Mouse (Mus musculus): ENCODE data around the gene Map4. TPM values are rescaled to one million over a fixed set of nuclear protein-coding genes. Genes with fewer than 3 reads are reported as not detected.
"Not testable (repeated sequence)": the region's sequence is repeated elsewhere in the genome, so short reads cannot be mapped to it uniquely, and the experiment has no call there.

The Map4 gene
- polyA plus RNA-seq, 1 experiment from 2014 or later: 38.5 TPM

- not testable (repeated sequence) for H3K4me2 ChIP-seq (ENCODE audit: low read depth, severe bottlenecking); H3K4me3 ChIP-seq (ENCODE audit: low read depth, low read length); ATAC-seq (ENCODE audit: insufficient number of reproducible peaks, low FRiP score, low TSS enrichment, low read depth); H3K9ac ChIP-seq (ENCODE audit: low read length); H3K9me3 ChIP-seq (ENCODE audit: control insufficient read depth, low read length); H3K36me3 ChIP-seq (ENCODE audit: control insufficient read depth, insufficient read depth, low read length); H3K27ac ChIP-seq (replicated peaks; ENCODE audit: low read depth, low read length); H3K4me1 ChIP-seq (ENCODE audit: control insufficient read depth, insufficient read depth, low read length); DNase-seq (ENCODE audit: low spot score); H3K27me3 ChIP-seq (ENCODE audit: control insufficient read depth, insufficient read depth, low read length)
- 97% methylated on average over 4 of the region's 4 CpGs for WGBS
These were observed 49.0 kb downstream of the Map4 start for GRCm38 (mm10) chr9:109980223-109980622.

- ATAC-seq (ENCODE audit: insufficient number of reproducible peaks, low FRiP score, low TSS enrichment, low read depth) (peak; percentile 65; the same call in 1 of the 2 replicates), DNase-seq (ENCODE audit: low spot score) (peak; percentile 69)
- no peaks in the 10 kb centered on the region for H3K4me1 ChIP-seq (ENCODE audit: control insufficient read depth, insufficient read depth, low read length)
- H3K9ac ChIP-seq (ENCODE audit: low read length): no peak overlapping the region
- 34% methylated on average over 4 of the region's 4 CpGs for whole genome bisulfite sequencing
- H3K27me3 ChIP-seq (ENCODE audit: control insufficient read depth, insufficient read depth, low read length): no peaks in the 10 kb centered on the region
- H3K4me3 ChIP-seq (ENCODE audit: low read depth, low read length): no peak overlapping the region
- H3K27ac ChIP-seq (replicated peaks; ENCODE audit: low read depth, low read length): no peak overlapping the region
- no peaks in the 10 kb centered on the region for H3K9me3 ChIP-seq (ENCODE audit: control insufficient read depth, low read length)
- H3K36me3 ChIP-seq (ENCODE audit: control insufficient read depth, insufficient read depth, low read length): no peaks in the 10 kb centered on the region
- H3K4me2 ChIP-seq (ENCODE audit: low read depth, severe bottlenecking): no peak overlapping the region
These were observed 54.2 kb downstream of the Map4 start for GRCm38 (mm10) chr9:109985416-109985815.

DNA sequence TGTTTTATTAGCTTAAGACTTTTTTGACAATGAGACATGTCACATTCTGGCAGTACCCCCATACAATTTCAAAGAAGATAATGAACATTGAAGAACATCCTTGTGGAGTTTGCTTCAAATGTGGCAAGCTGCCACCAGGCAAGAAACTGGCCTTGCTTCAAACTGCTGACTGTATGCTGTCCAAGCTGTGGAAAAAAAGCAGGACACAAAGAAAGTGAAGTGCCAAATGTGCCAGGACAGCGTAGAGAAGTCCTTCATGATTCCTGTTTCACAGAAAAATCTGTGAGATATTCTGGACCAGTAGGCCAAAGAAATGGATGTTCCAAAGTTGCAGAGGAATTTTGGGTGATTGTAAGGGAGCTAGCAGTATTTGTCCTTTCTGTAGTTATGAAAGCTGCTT is 57.8 kb downstream of the Map4 start:
- H3K4me1 ChIP-seq (ENCODE audit: control insufficient read depth, insufficient read depth, low read length): no peaks in the 10 kb centered on the region
- no peak overlapping the region for H3K4me2 ChIP-seq (ENCODE audit: low read depth, severe bottlenecking)
- H3K9ac ChIP-seq (ENCODE audit: low read length): no peak overlapping the region
- DNase-seq (ENCODE audit: low spot score): no peak
- H3K4me3 ChIP-seq (ENCODE audit: low read depth, low read length): no peak overlapping the region
- H3K27me3 ChIP-seq (ENCODE audit: control insufficient read depth, insufficient read depth, low read length): no peaks in the 10 kb centered on the region
- H3K27ac ChIP-seq (replicated peaks; ENCODE audit: low read depth, low read length): no peak overlapping the region
- no peak for ATAC-seq (ENCODE audit: insufficient number of reproducible peaks, low FRiP score, low TSS enrichment, low read depth)
- no peaks in the 10 kb centered on the region for H3K36me3 ChIP-seq (ENCODE audit: control insufficient read depth, insufficient read depth, low read length)
- no peaks in the 10 kb centered on the region for H3K9me3 ChIP-seq (ENCODE audit: control insufficient read depth, low read length)
- 100% methylated on average over 1 of the region's 1 CpGs for whole genome bisulfite sequencing

DNA sequence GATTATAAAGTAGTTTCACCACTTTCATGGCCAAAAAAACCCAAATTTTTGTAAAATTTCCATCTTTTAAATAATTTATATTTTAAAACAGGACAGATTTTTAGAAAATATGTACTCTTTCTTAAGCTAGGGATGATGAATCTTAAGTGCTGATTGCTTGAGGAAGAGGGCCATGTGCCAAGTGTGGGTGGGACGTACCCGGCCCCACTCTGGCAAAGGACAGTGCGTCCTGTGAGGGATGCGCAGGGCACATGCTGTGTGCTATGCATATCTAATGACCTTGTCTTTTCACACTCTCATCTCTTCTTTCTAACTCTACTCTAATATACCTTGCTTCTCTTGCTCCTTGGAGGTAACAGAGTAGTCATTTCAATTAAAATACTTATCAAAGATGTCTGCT is 66.2 kb downstream of the Map4 start:
- no peak for ATAC-seq (ENCODE audit: insufficient number of reproducible peaks, low FRiP score, low TSS enrichment, low read depth)
- DNase-seq (ENCODE audit: low spot score): no peak
- Histone ChIP-seq H3K4me2 (ENCODE audit: low read depth, severe bottlenecking) (no peak overlapping the region), H3K9ac (ENCODE audit: low read length) (no peak overlapping the region), H3K36me3 (ENCODE audit: control insufficient read depth, insufficient read depth, low read length) (no peaks in the 10 kb centered on the region), H3K27ac (replicated peaks; ENCODE audit: low read depth, low read length) (no peak overlapping the region), H3K4me3 (ENCODE audit: low read depth, low read length) (no peak overlapping the region), H3K9me3 (ENCODE audit: control insufficient read depth, low read length) (no peaks in the 10 kb centered on the region), H3K27me3 (ENCODE audit: control insufficient read depth, insufficient read depth, low read length) (no peaks in the 10 kb centered on the region), H3K4me1 (ENCODE audit: control insufficient read depth, insufficient read depth, low read length) (peaks cover 2% of the 10 kb centered on the region; the same call in 1 of the 2 replicates)
- 90% methylated on average over 4 of the region's 4 CpGs for WGBS

DNA sequence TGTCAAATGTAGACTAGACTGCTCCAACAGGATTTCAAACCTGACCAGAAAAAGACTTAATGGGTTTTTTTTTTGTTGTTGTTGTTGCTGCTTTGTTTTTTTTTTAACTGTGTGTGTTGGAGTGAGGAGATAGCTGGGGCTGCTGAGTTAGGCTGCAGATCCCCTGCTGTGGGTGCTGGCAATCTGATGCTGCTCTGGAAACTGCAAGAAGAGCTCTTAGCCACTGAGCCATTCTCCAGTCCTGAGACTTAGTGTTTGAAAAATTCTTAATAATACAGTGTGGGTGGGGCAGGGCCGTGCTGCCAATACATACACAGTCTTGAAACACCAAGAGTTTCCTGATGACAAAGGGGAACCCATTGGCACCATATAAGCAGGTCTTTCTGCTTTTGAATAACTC is 70.7 kb downstream of the Map4 start:
- WGBS: 71% methylated on average over 1 of the region's 1 CpGs
- Histone ChIP-seq H3K4me3 (ENCODE audit: low read depth, low read length) (no peak overlapping the region), H3K9ac (ENCODE audit: low read length) (no peak overlapping the region), H3K36me3 (ENCODE audit: control insufficient read depth, insufficient read depth, low read length) (no peaks in the 10 kb centered on the region), H3K4me2 (ENCODE audit: low read depth, severe bottlenecking) (no peak overlapping the region), H3K4me1 (ENCODE audit: control insufficient read depth, insufficient read depth, low read length) (peaks cover 6% of the 10 kb centered on the region; the same call in 1 of the 2 replicates), H3K9me3 (ENCODE audit: control insufficient read depth, low read length) (no peaks in the 10 kb centered on the region), H3K27me3 (ENCODE audit: control insufficient read depth, insufficient read depth, low read length) (no peaks in the 10 kb centered on the region), H3K27ac (replicated peaks; ENCODE audit: low read depth, low read length) (no peak overlapping the region)
- no peak for DNase-seq (ENCODE audit: low spot score)
- no peak for ATAC-seq (ENCODE audit: insufficient number of reproducible peaks, low FRiP score, low TSS enrichment, low read depth)

GRCm38 (mm10) chr9:110002413-110002812 is 71.2 kb downstream of the Map4 start:
- no peaks in the 10 kb centered on the region for H3K36me3 ChIP-seq (ENCODE audit: control insufficient read depth, insufficient read depth, low read length)
- no peak overlapping the region for H3K27ac ChIP-seq (replicated peaks; ENCODE audit: low read depth, low read length)
- no peak overlapping the region for H3K9ac ChIP-seq (ENCODE audit: low read length)
- peaks cover 6% of the 10 kb centered on the region; the same call in 1 of the 2 replicates for H3K4me1 ChIP-seq (ENCODE audit: control insufficient read depth, insufficient read depth, low read length)
- DNase-seq (ENCODE audit: low spot score): no peak
- H3K4me2 ChIP-seq (ENCODE audit: low read depth, severe bottlenecking): no peak overlapping the region
- no peak overlapping the region for H3K4me3 ChIP-seq (ENCODE audit: low read depth, low read length)
- H3K27me3 ChIP-seq (ENCODE audit: control insufficient read depth, insufficient read depth, low read length): no peaks in the 10 kb centered on the region
- no peak for ATAC-seq (ENCODE audit: insufficient number of reproducible peaks, low FRiP score, low TSS enrichment, low read depth)
- no peaks in the 10 kb centered on the region for H3K9me3 ChIP-seq (ENCODE audit: control insufficient read depth, low read length)
- WGBS: 67% methylated on average over 3 of the region's 3 CpGs

DNA sequence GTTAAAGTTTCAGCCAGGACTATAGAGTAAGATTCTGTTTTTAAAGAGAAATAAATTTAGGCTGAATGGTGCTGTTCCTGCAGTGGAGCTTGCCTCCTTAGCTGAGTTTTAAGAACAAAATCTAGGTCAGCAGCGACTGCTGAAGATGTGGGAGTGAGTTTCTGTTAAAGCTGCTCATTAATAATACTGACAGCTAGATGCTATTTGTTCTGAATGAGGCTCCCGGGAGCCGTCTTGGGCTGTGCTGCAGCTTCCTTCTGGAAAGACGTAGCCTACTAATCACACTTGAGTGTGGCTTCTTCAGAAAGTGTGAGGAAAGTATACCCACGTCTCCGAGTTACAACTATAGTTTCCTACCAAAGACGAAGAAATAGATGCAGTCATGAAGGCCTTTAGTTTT is 88.0 kb downstream of the Map4 start:
- ATAC-seq (ENCODE audit: insufficient number of reproducible peaks, low FRiP score, low TSS enrichment, low read depth): no peak
- no peaks in the 10 kb centered on the region for H3K27me3 ChIP-seq (ENCODE audit: control insufficient read depth, insufficient read depth, low read length)
- no peaks in the 10 kb centered on the region for H3K9me3 ChIP-seq (ENCODE audit: control insufficient read depth, low read length)
- H3K27ac ChIP-seq (replicated peaks; ENCODE audit: low read depth, low read length): no peak overlapping the region
- no peaks in the 10 kb centered on the region for H3K36me3 ChIP-seq (ENCODE audit: control insufficient read depth, insufficient read depth, low read length)
- H3K4me3 ChIP-seq (ENCODE audit: low read depth, low read length): no peak overlapping the region
- DNase-seq (ENCODE audit: low spot score): no peak
- H3K9ac ChIP-seq (ENCODE audit: low read length): no peak overlapping the region
- WGBS: 40% methylated on average over 7 of the region's 7 CpGs
- no peaks in the 10 kb centered on the region for H3K4me1 ChIP-seq (ENCODE audit: control insufficient read depth, insufficient read depth, low read length)
- no peak overlapping the region for H3K4me2 ChIP-seq (ENCODE audit: low read depth, severe bottlenecking)

DNA sequence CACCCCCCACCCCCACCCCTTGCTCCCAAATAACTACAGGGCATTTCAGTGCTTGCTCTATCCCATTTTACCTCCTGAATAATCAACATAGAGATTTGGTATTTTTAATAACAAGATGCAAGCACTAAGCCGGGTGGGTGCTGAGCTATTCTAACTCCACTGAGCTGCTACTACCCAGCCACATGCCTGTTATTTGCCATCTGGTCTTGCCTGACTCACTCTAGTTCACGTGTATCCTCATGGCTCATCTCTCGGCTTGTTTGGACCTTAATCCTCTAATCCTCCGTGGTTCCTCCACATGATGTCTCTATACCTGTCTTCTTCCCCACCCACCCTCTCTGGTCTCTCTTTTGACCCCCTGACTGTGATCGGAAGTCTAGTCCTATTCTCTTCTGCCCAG is 89.1 kb downstream of the Map4 start:
- no peak for DNase-seq (ENCODE audit: low spot score)
- no peaks in the 10 kb centered on the region for H3K4me1 ChIP-seq (ENCODE audit: control insufficient read depth, insufficient read depth, low read length)
- WGBS: 81% methylated on average over 5 of the region's 5 CpGs
- H3K9ac ChIP-seq (ENCODE audit: low read length): no peak overlapping the region
- no peak overlapping the region for H3K4me2 ChIP-seq (ENCODE audit: low read depth, severe bottlenecking)
- no peaks in the 10 kb centered on the region for H3K36me3 ChIP-seq (ENCODE audit: control insufficient read depth, insufficient read depth, low read length)
- no peak overlapping the region for H3K4me3 ChIP-seq (ENCODE audit: low read depth, low read length)
- H3K9me3 ChIP-seq (ENCODE audit: control insufficient read depth, low read length): no peaks in the 10 kb centered on the region
- no peak overlapping the region for H3K27ac ChIP-seq (replicated peaks; ENCODE audit: low read depth, low read length)
- H3K27me3 ChIP-seq (ENCODE audit: control insufficient read depth, insufficient read depth, low read length): no peaks in the 10 kb centered on the region
- ATAC-seq (ENCODE audit: insufficient number of reproducible peaks, low FRiP score, low TSS enrichment, low read depth): no peak

DNA sequence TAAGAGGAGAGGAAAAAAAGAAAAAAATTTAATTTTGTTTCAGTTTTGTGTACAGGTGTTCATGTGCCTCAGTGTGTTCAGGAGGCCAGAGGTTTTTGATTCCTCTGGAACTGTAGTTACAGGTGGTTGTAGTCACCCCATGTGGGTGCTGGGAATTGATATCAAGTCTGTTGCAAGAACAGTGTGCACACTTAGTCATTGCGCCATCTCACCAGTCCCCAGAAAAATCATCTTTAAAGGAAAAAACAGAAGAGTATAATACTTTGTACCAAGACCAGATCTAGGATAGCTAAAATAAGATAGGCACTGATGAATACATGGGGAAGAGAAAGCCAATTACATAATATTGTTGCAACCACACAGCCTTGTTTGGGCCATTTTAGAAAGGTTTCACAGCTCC is 90.2 kb downstream of the Map4 start:
- Histone ChIP-seq H3K27me3 (ENCODE audit: control insufficient read depth, insufficient read depth, low read length) (no peaks in the 10 kb centered on the region), H3K4me1 (ENCODE audit: control insufficient read depth, insufficient read depth, low read length) (no peaks in the 10 kb centered on the region), H3K9me3 (ENCODE audit: control insufficient read depth, low read length) (no peaks in the 10 kb centered on the region), H3K27ac (replicated peaks; ENCODE audit: low read depth, low read length) (no peak overlapping the region), H3K36me3 (ENCODE audit: control insufficient read depth, insufficient read depth, low read length) (no peaks in the 10 kb centered on the region), H3K4me3 (ENCODE audit: low read depth, low read length) (no peak overlapping the region), H3K4me2 (ENCODE audit: low read depth, severe bottlenecking) (no peak overlapping the region), H3K9ac (ENCODE audit: low read length) (no peak overlapping the region)
- ATAC-seq (ENCODE audit: insufficient number of reproducible peaks, low FRiP score, low TSS enrichment, low read depth): no peak
- DNase-seq (ENCODE audit: low spot score): no peak
- 93% methylated on average over 1 of the region's 1 CpGs for WGBS
